Mouse (Mus musculus) bone marrow, adult 2 months (tissue): ENCODE data around the gene Bmp2k.

Experiments
- CTCF ChIP-seq: fragments of 200-500 bp; IDR thresholded peaks from 2 replicates; pipeline ENCODE4 v1.5.1; 2011; ENCODE audit warnings: low read length, control low read depth; ENCODE audit not compliant: control insufficient read depth, insufficient read depth
- POLR2A ChIP-seq: fragments of 200-500 bp; IDR thresholded peaks from 2 replicates; pipeline ENCODE4 v1.6.1; 2011; ENCODE audit warnings: low read depth, mild to moderate bottlenecking, control low read depth, low read length, borderline replicate concordance; ENCODE audit not compliant: control insufficient read depth

GRCm38 (mm10) chr5:96962934-96963301 lies 34.6 kb upstream of the Bmp2k start:
- TF ChIP-seq CTCF: no peak
- TF ChIP-seq POLR2A: no peak
